Mouse (Mus musculus) c-Kit-positive CD71-positive TER-119-positive erythroid progenitor cells, embryonic 14.5 days (primary cell): ENCODE results near the gene A930017K11Rik.

Source experiments
- DNase-seq: peaks from one replicate; pipeline ENCODE4 v3.0.0-alpha.2; 2013; ENCODE audit warnings: low spot score

Gene A930017K11Rik

GRCm38 (mm10) chr17:25951803-25952623, at the start of gene A930017K11Rik:
A930017K11Rik (minus strand) TSS chr17:25952565.
- DNase-seq = no peak

- no peak for DNase-seq
Observed at GRCm38 (mm10) chr17:25998425-25998824, 46.1 kb upstream of the A930017K11Rik start.

GRCm38 (mm10) chr17:25993489-25993888, 41.1 kb upstream of the A930017K11Rik start:
- DNase-seq = peak; percentile 48

GRCm38 (mm10) chr17:25992274-25992673, 39.9 kb upstream of the A930017K11Rik start:
- DNase-seq = no peak

GRCm38 (mm10) chr17:25990331-25990730, 38.0 kb upstream of the A930017K11Rik start:
- DNase-seq = no peak

- DNase-seq = peak; percentile 81
Observed at GRCm38 (mm10) chr17:25985306-25986294, 33.2 kb upstream of the A930017K11Rik start, which contains the start of gene Capn15. Capn15 (minus strand) TSS chr17:25985796.

GRCm38 (mm10) chr17:25984556-25985305, 32.4 kb upstream of the A930017K11Rik start:
- DNase-seq = no peak

- no peak for DNase-seq
Observed at GRCm38 (mm10) chr17:25984066-25984465, 31.7 kb upstream of the A930017K11Rik start.

- no peak for DNase-seq
Observed at GRCm38 (mm10) chr17:25982913-25983312, 30.5 kb upstream of the A930017K11Rik start.

- no peak for DNase-seq
Observed at GRCm38 (mm10) chr17:25980854-25981253, 28.5 kb upstream of the A930017K11Rik start.

GRCm38 (mm10) chr17:25979829-25980738, 27.7 kb upstream of the A930017K11Rik start:
- DNase-seq = no peak

- DNase-seq = no peak
Observed at GRCm38 (mm10) chr17:25970954-25971707, 18.8 kb upstream of the A930017K11Rik start.

- DNase-seq = no peak
Observed at GRCm38 (mm10) chr17:25970448-25970847, 18.1 kb upstream of the A930017K11Rik start.

- no peak for DNase-seq
Observed at GRCm38 (mm10) chr17:25968176-25968575, 15.8 kb upstream of the A930017K11Rik start.

- DNase-seq = no peak
Observed at GRCm38 (mm10) chr17:25967652-25968051, 15.3 kb upstream of the A930017K11Rik start.

GRCm38 (mm10) chr17:25964271-25964670, 11.9 kb upstream of the A930017K11Rik start:
- DNase-seq = no peak

- DNase-seq = no peak
Observed at GRCm38 (mm10) chr17:25962413-25962905, 10.1 kb upstream of the A930017K11Rik start.

GRCm38 (mm10) chr17:25961566-25961965, 9.2 kb upstream of the A930017K11Rik start:
- peak; percentile 85 for DNase-seq

- DNase-seq = no peak
Observed at GRCm38 (mm10) chr17:25959630-25960467, 7.5 kb upstream of the A930017K11Rik start.
